7 mouse cellular contexts compared by ENCODE assay signal in genomic region chr5:37241651-37242151, GRCm38 (mm10). TPM values are rescaled to one million over a fixed set of nuclear protein-coding genes. Genes with fewer than 3 reads are reported as not detected.
DNase-seq lines count a peak whose midpoint lies in the region; ATAC-seq and TF ChIP-seq lines count a peak whose summit lies in the region.

Gene Crmp1 (plus strand): TSS chr5:37241940.

- H3K27ac ChIP-seq in cortical plate, adult 2 months (ENCODE audit: insufficient read depth, low read length), result peak within 1 kb of the TSS; percentile 82
- H3K27ac ChIP-seq in hindbrain, embryonic 11.5 days (ENCODE audit: low read depth, low read length), result peak within 1 kb of the TSS; percentile 73
- peak within 1 kb of the TSS; percentile 98 for H3K27ac ChIP-seq in neural tube, embryonic 13.5 days (replicated peaks)

- H3K4me1 ChIP-seq in cortical plate, adult 2 months (ENCODE audit: control insufficient read depth, insufficient read depth, low read length), result peaks cover 3% of the 10 kb centered on the region
- H3K4me1 ChIP-seq in hindbrain, embryonic 11.5 days (replicated peaks; ENCODE audit: control insufficient read depth, insufficient read depth, low read length), result peaks cover 3% of the 10 kb centered on the region; the same call in 1 of the 2 replicates
- H3K4me1 ChIP-seq in neural tube, embryonic 13.5 days (replicated peaks), result peaks cover 56% of the 10 kb centered on the region

- peak within 1 kb of the TSS; percentile 80 for H3K4me2 ChIP-seq in hindbrain, embryonic 11.5 days (replicated peaks; ENCODE audit: low read depth, low read length)
- H3K4me2 ChIP-seq in neural tube, embryonic 13.5 days, result peak within 1 kb of the TSS; percentile 90

- intact Hi-C loops in left cerebral cortex, postnatal 36 days (cut with DNase I), result loop anchor here (1.0 to 2.0 kb wide), 2 partner anchors 64 to 79 kb away; no protein-coding TSS in a partner anchor

- ATAC-seq in hindbrain, embryonic 11.5 days (ENCODE audit: low FRiP score), result peak; percentile 77
- ATAC-seq in neural tube, embryonic 13.5 days (ENCODE audit: low read depth), result peak; percentile 70

- H3K9ac ChIP-seq in hindbrain, embryonic 11.5 days (ENCODE audit: low read depth, low read length), result peak within 1 kb of the TSS; percentile 70
- H3K9ac ChIP-seq in neural tube, embryonic 13.5 days, result peak within 1 kb of the TSS; percentile 92

- H3K4me3 ChIP-seq in cortical plate, adult 2 months (ENCODE audit: insufficient read depth, low read length), result peak within 1 kb of the TSS; percentile 94
- H3K4me3 ChIP-seq in hindbrain, embryonic 11.5 days (ENCODE audit: low read depth, low read length), result peak within 1 kb of the TSS; percentile 52
- H3K4me3 ChIP-seq in neural tube, embryonic 13.5 days, result peak within 1 kb of the TSS; percentile 68

- no peaks in the 10 kb centered on the region for H3K36me3 ChIP-seq in hindbrain, embryonic 11.5 days (ENCODE audit: control insufficient read depth, insufficient read depth, low read length)
- no peaks in the 10 kb centered on the region for H3K36me3 ChIP-seq in neural tube, embryonic 13.5 days

- TF ChIP-seq POLR2A in cortical plate, adult 2 months (IDR thresholded peaks at IDR 0.05; ENCODE audit: extremely low read depth, insufficient read depth, low read length), result peak; percentile 43; the same call in 1 of the 2 replicates

- no peak for TF ChIP-seq CTCF in cortical plate, adult 2 months (IDR thresholded peaks at IDR 0.05; ENCODE audit: extremely low read depth, insufficient read depth, low read length)

- no peaks in the 10 kb centered on the region for H3K9me3 ChIP-seq in hindbrain, embryonic 11.5 days (ENCODE audit: control insufficient read depth, low read length)
- H3K9me3 ChIP-seq in neural tube, embryonic 13.5 days, result no peaks in the 10 kb centered on the region

- DNase-seq in ES-CJ7 (ENCODE audit: low read depth, low spot score), result peak; percentile 78
- peak; percentile 86 for DNase-seq in ZHBTc4 (ENCODE audit: low read depth, low spot score)
- peak; percentile 94 for DNase-seq in hindbrain, embryonic 11.5 days (ENCODE audit: low spot score)
- DNase-seq in left cerebral cortex, postnatal 36 days (ENCODE audit: low spot score in 2 of 2), result peak; percentile 86 to 92
- no peak for DNase-seq in urinary bladder, postnatal 4 days (ENCODE audit: low spot score in 2 of 2)

- H3K27me3 ChIP-seq in hindbrain, embryonic 11.5 days (ENCODE audit: control insufficient read depth, insufficient read depth, low read length), result peaks cover 35% of the 10 kb centered on the region
- H3K27me3 ChIP-seq in neural tube, embryonic 13.5 days, result peaks cover 41% of the 10 kb centered on the region

- WGBS in hindbrain, embryonic 11.5 days, result 2% methylated on average over 39 of the region's 56 CpGs
- 1% methylated on average over 54 of the region's 56 CpGs for WGBS in neural tube, embryonic 13.5 days

RNA-seq across cellular contexts. Expression of gene Crmp1, which starts in this region (rescaled TPM):
- polyA plus RNA-seq in cortical plate, adult 2 months (2012; rRNA removed), result 194 and 217 TPM in 2 replicates
- 340 and 413 TPM in 2 replicates for polyA plus RNA-seq in hindbrain, embryonic 11.5 days (2014; fragmentation: Nextera tagmentation; extraction: Ambion mirVana)
- 100 to 1,000 TPM; 199 to 200 TPM for total RNA-seq in left cerebral cortex, postnatal 36 days (2021)
- polyA plus RNA-seq in neural tube, embryonic 13.5 days (2015; fragmentation: Nextera tagmentation; extraction: Ambion mirVana), result 739 and 776 TPM in 2 replicates

Comparison
In these comparisons a context has a peak if more than half of its experiments do, and no peak if none do; other contexts are left out.
1. DNase-seq: peak in ES-CJ7 (single experiment), ZHBTc4 (single experiment), hindbrain, embryonic 11.5 days (single experiment) and left cerebral cortex, postnatal 36 days (2 of 2); none in urinary bladder, postnatal 4 days (0 of 2).
2. Peak in every context shown above with its lines, with median percentiles within 50 percentile points of each other: H3K27ac ChIP-seq and H3K4me3 ChIP-seq.